Mouse (Mus musculus): ENCODE measurements around the gene Btbd35f7.
"Not testable (repeated sequence)": the region's sequence is repeated elsewhere in the genome, so short reads cannot be mapped to it uniquely, and the experiment has no call there.

The Btbd35f7 gene

DNA sequence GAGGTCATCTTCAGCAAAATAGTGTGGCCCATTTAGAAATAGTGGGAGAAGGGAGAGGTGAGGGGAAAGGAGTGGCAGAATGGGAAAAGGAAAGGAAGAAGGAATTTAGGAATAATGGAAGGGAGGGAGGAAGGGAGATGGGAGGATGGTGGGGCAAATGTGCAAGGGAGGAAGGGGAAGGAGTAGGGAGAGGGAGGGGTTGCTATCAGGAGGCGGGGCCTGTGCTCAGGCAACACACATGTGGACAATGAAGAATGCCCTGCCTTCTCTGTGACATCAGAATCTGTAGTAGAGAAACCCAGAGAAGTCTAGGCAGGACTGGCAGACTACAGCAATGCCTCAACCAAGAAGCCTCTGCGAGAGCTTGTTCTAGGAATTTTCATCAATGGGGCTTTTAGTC lies at the start of gene Btbd35f7:
Gene Btbd35f7 (plus strand): TSS at position 301 of the 400 bp plus-strand sequence.
- DNase-seq (ENCODE audit: low spot score) = not testable (repeated sequence)
